Mouse (Mus musculus) mesoderm, embryonic 11.5 days (tissue): ENCODE measurements around the gene Car2.

Experiments
- DNase-seq: peaks from one replicate; pipeline ENCODE4 v3.0.0-alpha.2; 2012; ENCODE audit warnings: low read depth, low spot score

The Car2 gene

GRCm38 (mm10) chr3:14878749-14879223, 7.3 kb upstream of the Car2 start:
- DNase-seq, result no peak

- no peak for DNase-seq
Measured at GRCm38 (mm10) chr3:14879293-14879692, 6.8 kb upstream of the Car2 start.

- no peak for DNase-seq
Measured at GRCm38 (mm10) chr3:14880277-14880676, 5.8 kb upstream of the Car2 start.

DNA sequence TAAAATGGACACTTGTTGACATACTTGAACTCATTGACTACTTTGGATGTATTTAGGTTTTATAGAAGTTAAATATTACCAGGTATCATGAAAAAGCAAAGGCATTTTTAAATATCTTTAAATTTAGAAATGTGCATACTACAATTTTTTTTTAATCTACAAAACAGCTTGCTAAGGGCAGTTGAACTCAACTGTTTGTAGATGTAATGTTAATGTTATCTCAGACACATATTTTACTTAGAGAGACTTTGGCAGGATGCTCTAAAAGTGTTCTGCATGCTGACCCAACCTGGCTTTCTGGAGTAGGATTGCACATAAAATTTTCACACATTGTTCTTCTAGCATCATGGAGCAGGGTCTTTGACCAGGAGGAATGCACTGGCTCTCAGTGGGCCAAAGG, 4.1 kb upstream of the Car2 start:
- no peak for DNase-seq

- DNase-seq, result no peak
Measured at GRCm38 (mm10) chr3:14882756-14883155, 3.3 kb upstream of the Car2 start.

DNA sequence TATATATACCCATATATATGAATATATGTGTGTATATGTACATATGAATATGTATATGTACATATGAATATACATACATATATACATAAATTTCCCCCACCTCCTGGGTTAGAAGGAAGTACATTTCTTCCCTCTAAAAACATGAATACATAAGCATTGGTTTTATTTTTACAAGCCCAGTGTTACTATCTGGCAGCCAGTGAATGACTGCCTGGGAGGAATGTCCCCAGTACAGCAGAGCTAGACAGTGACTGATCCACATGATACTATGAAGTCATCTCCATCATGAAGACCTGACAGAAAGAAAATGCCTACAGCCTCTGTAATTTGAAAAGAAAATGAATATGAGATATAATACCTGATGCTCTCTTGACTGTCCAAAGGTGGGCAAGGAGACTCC, 1.2 kb upstream of the Car2 start:
- no peak for DNase-seq

GRCm38 (mm10) chr3:14887134-14887666, 1.1 kb downstream of the Car2 start:
- no peak for DNase-seq

DNA sequence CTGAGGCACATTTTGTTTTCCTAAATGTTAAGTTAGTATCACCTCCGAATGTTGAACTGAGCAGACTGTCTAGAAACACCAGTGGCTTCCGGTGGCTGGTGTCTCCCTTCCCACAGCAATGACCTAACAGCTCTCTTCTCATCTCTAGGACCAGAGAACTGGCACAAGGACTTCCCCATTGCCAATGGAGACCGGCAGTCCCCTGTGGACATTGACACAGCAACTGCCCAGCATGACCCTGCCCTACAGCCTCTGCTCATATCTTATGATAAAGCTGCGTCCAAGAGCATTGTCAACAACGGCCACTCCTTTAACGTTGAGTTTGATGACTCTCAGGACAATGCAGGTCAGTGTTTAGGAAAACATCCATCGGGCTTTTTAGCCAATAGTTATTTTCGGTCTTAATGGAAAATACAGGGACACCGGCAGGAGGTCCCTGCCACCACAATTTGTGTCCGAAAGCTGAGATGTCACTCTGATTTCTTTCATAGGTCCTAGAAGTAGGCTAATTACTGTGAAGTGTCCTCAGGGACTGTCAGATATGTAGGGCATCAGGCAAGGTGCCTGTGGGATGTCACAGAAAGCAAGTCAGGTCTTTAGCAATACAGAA, 1.7 kb downstream of the Car2 start:
- no peak for DNase-seq

DNA sequence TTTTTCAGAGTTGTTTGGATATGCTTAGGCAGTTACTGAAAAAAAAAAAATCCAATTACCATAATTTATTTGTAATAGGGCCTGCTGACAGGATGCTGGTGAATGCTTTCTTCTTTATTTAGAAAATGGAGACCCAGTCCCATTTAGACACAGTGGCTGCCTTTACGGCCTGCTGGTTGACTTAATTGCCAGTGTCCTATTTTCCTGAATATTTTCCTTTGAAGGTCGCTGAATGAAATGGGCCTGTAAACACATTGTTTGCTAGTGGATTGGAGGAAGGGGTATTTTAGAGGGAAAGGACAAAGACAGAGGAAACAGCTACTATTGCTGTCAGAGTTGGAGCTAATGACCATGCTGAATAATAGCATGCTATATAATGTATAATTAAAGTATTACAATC, 2.5 kb downstream of the Car2 start:
- DNase-seq, result no peak

GRCm38 (mm10) chr3:14889085-14889484, 3.0 kb downstream of the Car2 start:
- DNase-seq, result no peak

GRCm38 (mm10) chr3:14889716-14890409, 3.8 kb downstream of the Car2 start:
- no peak for DNase-seq

DNA sequence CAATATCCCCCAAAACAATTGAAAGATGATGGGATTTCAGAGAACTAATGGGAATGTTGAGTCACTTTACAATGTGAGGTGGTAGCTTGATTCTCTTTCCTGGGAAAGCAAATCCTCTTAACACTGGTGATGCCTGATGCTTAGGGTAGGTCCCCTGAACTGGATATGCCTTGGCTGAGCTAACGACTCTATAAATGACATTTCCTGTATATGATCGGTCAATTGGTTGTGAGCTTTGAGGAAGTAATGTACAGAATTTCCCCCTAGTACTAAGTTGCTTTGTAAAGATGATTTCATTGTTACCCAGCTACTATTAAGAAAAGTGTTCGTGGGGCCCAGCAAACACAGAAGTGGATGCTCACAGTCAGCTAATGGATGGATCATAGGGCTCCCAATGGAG, 6.9 kb downstream of the Car2 start:
- no peak for DNase-seq

GRCm38 (mm10) chr3:14893700-14894099, 7.6 kb downstream of the Car2 start:
- no peak for DNase-seq

- DNase-seq, result no peak
Measured at GRCm38 (mm10) chr3:14895333-14895732, 9.3 kb downstream of the Car2 start.

- DNase-seq, result no peak
Measured at GRCm38 (mm10) chr3:14897770-14898169, 11.7 kb downstream of the Car2 start.

DNA sequence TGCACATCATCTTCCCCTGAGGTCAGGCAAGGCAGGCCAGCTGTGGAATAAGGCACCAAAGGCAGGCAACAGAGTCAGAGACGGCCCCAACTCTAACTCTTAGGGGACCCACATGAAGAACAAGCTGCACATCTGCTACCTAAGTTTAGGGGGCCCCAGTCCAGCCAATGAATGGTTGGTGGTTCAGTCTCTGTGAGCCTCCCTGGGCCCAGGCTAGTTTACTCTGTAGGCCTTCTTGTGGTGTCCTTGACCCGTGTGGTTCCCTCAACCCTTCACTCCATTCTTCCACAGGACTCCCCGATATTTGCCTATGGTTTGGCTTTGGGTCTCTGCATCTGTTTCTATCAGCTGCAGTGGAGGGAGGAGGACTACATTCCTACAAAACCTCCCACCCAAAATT, 17.3 kb downstream of the Car2 start:
- no peak for DNase-seq

DNA sequence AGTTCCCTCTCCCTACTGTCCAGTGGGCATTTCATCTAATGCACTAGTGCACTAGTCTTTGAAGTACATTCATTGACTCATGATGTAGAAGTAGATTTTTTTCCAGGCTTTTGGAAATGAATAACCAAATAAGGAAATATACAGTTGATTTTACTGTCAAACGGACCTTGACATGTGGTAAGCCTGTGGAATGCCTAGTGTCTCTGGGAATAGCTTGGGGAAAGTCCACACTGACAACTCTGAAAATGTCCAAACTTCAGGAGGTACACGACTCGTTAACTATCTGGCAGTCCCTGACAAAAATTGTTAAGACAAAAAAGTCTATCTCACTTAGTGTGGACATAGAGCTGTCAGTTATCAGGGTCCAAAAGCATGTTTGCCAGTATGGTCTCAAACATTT, 18.1 kb downstream of the Car2 start:
- DNase-seq, result no peak

DNA sequence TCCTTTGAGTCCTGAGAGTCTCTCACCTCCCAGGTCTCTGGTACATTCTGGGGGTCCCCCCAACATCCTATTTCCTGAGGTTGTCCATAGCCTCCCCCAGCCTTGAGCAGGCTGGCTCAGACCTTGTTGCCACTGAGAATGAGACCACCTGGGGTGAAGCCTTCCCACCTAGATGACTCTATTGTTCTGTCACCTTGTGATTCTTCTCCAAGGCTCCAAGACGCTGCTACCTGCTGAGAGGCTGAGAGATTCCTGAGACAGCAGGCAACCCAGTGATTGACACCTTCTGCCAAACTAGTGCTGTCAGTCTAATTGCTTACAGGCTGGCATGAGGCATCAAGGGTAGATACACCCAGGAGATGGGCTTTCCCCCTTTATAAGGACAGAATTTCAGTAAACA, 21.2 kb downstream of the Car2 start:
- DNase-seq, result no peak

- DNase-seq, result no peak
Measured at GRCm38 (mm10) chr3:14911992-14912582, 26.0 kb downstream of the Car2 start.

DNA sequence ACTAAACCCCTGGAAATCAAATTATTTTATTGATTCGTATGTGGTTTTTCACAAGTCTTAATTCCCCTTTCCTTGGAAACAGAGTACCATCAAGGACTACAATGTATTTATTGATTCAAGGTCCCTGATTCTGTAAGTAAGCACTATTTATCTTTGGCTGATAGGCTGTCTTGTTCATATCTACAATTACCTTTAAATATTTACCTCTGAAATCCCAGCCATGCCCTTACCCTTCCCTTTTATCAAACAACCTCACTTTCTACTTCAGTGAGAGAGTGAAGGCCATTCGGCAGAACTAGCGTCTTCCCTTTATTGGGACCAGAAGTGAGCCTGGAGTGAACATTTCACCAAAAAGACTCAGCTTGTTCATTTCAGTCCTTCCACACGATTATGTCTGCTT, 27.7 kb downstream of the Car2 start:
- no peak for DNase-seq

GRCm38 (mm10) chr3:14915355-14915754, 29.3 kb downstream of the Car2 start:
- DNase-seq, result no peak

- no peak for DNase-seq
Measured at GRCm38 (mm10) chr3:14917261-14917660, 31.2 kb downstream of the Car2 start.

- DNase-seq, result no peak
Measured at GRCm38 (mm10) chr3:14944706-14945105, 58.6 kb downstream of the Car2 start.
